Mouse (Mus musculus) hindlimb bud, embryonic 11.5 days (tissue): Measurements from ENCODE around the gene B3gnt8.
A peak's percentile ranks its signal among the peaks of the same experiment; 100 is the strongest.
"Not testable (repeated sequence)": the region's sequence is repeated elsewhere in the genome, so short reads cannot be mapped to it uniquely, and the experiment has no call there.

Source experiments
- DNase-seq: peaks from one replicate; pipeline ENCODE4 v3.0.0-alpha.2; 2012; ENCODE audit warnings: low read depth, low spot score; ENCODE audit errors: extremely low spot score

Gene B3gnt8

DNA sequence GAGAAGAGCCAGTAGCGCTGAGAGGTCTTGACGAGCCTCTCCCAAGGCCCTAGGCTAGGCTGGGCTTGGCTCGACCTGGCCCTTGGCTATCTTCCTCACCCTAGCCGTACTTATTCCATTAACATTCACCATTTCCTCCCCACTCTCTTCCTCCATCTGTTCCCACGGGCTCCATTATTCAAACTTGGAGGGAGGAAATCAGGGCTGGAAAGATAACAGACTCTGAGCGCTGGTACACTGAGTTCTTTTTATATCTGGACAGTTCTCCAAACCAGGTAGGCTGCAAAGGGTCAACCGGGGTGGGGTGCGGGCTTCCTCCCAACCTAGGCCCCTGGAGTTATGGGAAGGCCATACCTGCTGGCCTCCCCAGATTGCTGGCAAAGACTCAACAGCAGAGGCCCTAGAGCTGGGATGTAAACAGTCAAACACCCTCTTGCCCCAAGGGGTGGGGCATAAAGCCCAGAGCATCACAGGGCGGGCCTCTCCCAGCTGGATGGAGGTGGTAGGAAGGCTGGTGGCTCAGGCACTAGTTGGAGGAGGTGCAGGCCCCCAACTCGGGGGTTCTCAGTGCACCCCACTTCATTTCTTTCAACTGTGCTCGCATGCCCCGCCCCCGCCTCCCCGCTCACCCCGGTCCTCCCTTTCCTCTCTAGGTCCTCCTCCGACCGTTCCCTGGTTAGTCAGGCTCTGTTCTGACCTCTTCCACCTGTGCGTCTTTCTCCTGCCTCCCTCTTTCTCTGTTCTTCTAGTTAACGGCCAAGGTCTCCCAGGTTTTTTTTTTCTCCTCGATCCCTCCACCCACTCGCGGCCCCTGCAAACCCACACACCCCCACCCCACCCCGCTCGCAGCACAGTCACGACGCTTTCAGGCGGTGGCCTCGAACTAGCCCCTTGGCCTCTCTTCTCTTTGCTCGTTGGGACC, at the start of gene B3gnt8:
TSS of gene B3gnt8 (plus strand) at position 146 of the 922 bp plus-strand sequence.
- DNase-seq: no peak

DNA sequence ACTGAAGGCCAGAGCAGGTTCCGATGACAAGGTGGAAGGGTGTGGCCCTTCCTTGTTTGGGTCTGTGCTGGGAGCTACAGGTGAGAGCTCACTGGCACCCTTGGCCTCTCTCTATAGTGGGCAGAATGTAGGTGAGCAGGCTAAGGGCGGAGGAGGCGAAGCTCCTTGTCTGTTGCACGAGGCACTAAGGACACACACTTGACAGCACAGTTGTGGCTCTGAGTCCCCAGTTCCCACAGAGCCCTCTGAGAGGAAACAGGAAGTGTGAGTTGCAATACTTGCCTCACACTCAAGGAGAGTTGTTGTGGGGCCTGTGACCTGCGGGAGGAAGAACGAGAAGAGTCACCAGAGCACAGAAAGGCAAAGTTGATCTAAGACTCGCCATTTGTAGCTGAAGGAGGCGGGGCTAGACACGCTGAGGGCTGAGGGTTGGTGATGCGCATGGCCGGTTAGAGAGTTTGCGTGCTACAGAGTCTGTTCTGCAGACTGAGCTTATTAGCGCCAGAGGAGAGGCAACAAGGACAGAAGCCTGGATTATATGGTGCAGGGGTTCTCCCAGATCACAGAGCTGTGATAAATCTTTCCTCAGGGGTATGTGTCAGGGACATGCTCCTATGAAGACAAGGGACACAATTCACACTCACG, 49.5 kb upstream of the B3gnt8 start:
- not testable (repeated sequence) for DNase-seq

DNA sequence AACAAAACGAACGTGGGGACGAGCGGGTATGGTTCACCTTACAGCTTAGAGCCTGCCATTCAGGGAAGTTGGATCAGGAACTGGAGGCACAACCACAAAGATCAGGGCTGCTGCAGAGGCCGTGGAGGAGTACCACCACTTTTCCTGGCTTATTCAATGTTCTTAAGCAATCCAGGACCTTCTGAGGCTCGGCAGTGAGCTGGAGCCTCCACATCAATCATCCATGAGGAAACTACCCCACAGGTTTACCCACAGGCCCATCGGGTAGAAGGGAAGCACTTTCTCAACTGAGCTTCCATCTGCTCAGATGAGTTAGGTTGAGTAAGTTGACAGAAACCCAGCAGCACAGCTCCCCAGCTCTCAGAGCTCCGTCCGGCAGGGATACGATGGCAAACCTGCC, 47.0 kb upstream of the B3gnt8 start:
- DNase-seq: no peak

DNA sequence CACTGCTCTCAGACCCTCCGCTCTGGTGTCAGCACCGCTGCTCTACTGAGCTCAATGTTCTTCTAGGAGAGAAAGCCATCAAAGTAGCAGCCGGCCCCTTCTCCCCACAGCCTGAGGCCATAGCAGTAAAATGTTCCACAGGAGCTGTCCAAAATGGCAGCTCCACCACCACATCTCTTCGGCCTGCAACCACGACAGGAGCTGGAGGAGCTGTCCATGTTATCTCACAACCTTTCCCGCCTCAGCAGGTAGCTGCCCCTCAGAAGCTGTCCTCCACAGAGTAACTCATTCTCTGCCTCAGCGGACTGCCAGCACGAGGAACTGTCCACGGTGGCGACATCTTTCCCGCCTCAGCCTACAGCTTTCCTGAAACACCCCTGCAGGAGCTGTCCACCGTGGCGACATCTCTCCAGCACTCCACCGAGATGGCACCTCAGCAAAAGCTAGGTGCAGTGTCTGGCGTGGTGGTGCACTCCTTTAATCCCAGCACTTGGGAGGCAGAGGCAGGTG, 44.1 kb upstream of the B3gnt8 start:
- no peak for DNase-seq

- DNase-seq: no peak
These were observed 41.8 kb upstream of the B3gnt8 start for GRCm38 (mm10) chr7:25584651-25585050.

- DNase-seq: no peak
These were observed 40.9 kb upstream of the B3gnt8 start for GRCm38 (mm10) chr7:25585351-25586204.

DNA sequence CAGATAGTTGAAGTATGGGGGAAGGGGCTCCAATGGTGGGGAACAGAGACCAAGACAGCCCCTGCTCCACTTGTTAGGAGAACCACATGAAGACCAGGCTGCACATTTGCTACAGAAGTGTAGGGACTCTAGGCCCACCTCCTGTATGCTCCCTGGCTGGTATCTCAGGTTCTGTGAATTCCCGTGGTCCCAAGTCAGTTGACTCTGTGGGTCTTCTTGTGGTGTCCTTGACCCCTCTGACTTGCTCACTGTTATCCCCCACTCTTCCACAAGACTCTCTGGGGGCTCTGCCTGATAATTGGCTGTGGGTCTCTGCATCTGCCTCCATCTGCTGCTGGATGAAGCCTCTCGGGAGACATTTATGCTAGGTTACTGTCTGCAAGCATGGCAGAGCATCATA, 35.2 kb upstream of the B3gnt8 start:
- no peak for DNase-seq

DNA sequence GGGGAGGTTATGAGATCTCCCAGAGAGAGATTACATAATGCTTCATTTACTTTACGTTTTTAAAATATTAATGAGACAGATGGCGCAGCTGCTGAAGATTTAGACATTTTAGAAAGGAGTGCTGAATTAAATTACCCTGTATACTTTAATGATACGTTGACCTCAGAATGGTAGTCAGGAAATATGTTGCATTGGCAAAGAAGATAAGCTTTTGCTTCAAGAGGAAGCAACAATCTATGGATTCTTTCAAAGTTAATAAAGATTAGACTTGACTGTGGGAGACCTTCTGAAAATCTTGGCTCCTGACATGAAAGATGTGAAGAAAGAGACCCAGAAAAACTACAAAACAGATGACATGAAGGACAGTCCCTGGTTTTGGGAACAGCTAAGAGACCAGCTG, 32.6 kb upstream of the B3gnt8 start:
- no peak for DNase-seq

DNA sequence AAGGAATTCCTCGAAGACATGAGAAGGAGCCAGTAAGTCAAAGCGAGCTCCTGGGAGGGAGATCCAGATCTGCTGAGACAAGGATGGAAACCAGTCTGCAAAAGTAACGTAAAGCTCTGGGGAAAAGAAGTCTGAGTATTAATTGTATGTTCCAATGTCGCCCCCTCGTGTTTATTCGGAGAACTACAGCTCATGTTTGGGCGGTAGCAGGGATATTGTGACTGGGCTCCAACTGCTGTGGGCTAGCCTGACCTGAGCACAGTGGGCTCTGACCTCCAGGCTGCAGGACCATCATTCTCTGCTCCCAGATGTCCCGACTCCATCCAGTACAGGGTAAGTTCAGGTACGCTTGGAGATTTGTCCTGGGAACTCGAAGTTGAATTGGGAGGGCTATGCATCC, 26.8 kb upstream of the B3gnt8 start:
- peak; percentile 73 for DNase-seq

DNA sequence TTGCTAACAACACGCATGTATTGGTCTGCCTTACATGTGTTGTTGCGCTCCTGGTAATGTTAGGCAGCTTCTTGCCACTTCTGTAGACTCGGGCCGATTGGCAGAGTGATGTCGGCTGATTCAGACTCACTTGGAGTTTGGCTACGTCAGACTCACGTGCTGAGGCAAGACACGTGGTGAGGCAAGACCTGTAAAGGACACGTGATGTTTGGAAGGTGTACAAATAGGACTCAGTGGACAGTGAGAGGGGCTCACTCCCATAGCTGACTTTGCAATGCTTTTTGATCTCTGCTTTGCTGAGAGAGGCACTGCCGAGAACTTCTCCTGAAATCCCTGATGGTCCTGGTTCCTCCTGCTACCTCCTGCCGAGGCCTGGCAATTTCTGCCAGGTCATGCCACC, 25.8 kb upstream of the B3gnt8 start:
- no peak for DNase-seq

GRCm38 (mm10) chr7:25601346-25601745, 25.1 kb upstream of the B3gnt8 start:
- no peak for DNase-seq

DNA sequence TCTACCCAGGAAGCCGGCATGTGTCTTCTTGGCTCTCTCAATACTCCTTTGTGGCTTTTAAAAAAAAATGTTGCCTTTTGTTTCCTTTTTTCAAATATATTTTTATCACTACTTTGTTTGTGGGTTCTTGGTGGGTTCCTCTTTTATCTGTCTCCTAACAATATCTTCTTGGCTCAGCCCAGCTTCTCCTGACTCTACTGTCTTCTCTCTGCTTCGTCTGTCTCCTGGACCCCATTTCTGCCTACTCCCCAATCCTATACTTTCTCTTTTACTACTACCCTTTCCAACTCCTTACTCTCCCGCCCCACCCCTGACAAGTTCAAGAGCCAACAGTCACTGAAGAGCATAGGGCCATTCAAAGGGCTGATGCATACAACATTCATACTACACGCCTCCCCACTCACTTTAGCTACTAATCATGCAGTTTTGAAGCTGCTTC, 19.8 kb upstream of the B3gnt8 start:
- no peak for DNase-seq

- DNase-seq: no peak
These were observed 19.3 kb upstream of the B3gnt8 start for GRCm38 (mm10) chr7:25607196-25607595.

DNA sequence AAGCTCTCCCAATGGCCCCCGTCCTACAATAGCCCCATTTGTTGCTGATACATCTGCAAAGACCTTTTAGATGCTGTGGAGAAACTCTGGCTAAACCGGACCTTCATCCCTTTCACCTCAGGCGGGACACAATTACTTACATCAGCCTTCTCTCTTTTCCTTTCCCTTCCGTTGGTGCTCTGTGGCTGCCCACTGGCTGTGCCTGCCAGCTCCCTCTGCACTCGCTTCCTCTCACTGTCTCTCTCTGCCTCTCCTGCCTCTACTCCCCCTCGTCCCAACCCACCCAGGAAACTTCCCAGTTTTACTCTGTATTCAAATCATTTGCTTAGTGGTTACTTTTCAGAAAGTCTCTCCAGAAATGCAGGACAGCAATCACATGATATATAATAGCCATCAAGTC, 16.4 kb upstream of the B3gnt8 start:
- DNase-seq: no peak

GRCm38 (mm10) chr7:25611501-25611900, 15.0 kb upstream of the B3gnt8 start:
- DNase-seq: no peak

- no peak for DNase-seq
These were observed 12.4 kb upstream of the B3gnt8 start for GRCm38 (mm10) chr7:25614086-25614485.

- DNase-seq: no peak
These were observed 11.4 kb upstream of the B3gnt8 start for GRCm38 (mm10) chr7:25614831-25615705.

- DNase-seq: no peak
These were observed 10.8 kb upstream of the B3gnt8 start, which contains the start of gene Erich4 for GRCm38 (mm10) chr7:25615706-25616011. Gene Erich4, minus strand, starts transcription at chr7:25615892.

DNA sequence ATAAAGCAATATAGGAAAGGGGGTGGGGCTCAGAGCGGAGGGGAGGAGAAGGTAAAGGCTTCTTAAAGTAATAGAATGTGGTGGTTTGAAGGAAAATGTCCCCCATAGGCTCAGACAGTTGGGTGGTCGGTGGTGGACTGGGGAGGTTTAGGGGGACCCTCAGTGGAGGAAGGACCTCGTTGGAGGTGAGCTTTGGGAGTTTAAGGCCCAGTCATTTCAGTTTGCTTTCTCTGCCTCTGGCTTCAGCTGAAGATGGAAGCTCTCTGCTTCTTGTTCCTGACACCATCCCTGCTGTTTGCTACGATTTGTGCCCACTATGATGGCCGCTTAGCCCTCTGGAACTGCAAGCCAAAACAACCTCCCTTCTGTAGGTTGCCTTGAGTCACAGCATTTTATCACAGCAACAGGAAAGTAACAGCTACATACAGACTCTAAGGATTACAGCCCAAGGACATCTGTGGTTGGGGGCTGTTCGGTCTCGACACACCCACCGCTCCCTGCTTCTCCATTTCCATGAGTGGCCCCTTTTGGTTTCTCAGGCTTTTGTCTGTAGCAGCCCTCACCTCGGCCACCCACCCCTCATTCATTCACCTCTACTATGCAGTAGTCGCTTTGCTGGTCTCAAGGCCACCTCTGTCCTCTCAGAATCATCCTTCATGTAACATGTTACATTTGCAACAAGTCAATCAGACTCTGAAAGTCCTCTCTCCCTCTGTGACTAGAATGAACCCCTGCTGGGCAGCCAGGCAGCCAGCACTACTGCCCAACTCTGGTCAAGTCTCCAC, 8.9 kb upstream of the B3gnt8 start:
- DNase-seq: no peak
